Mouse (Mus musculus) forebrain, embryonic 12.5 days (tissue): ENCODE data around the gene Cys1. TPM values are rescaled to one million over a fixed set of nuclear protein-coding genes. Genes with fewer than 3 reads are reported as not detected.

Source experiments
- ATAC-seq: fragments of 200-750 bp; cut with Nextera tagmentation; 2 replicates; pipeline ENCODE4 v1.8.0; 2017; ENCODE audit warnings: moderate TSS enrichment; ENCODE audit not compliant: low FRiP score
- H3K27ac ChIP-seq: fragments of 300-500 bp; sonication (generic); 2 replicates; pipeline ENCODE4 v1.5.1; 2016; ENCODE audit warnings: mild to moderate bottlenecking
- H3K27me3 ChIP-seq: fragments of 300-500 bp; sonication (generic); 2 replicates; pipeline ENCODE4 v1.6.1; 2016; ENCODE audit warnings: mild to moderate bottlenecking
- H3K36me3 ChIP-seq: fragments of 300-500 bp; sonication (generic); replicated peaks from 2 replicates; pipeline ENCODE4 v1.6.1; 2016; ENCODE audit warnings: mild to moderate bottlenecking
- H3K4me1 ChIP-seq: fragments of 300-500 bp; sonication (generic); 2 replicates; pipeline ENCODE4 v1.6.1; 2016
- H3K4me2 ChIP-seq: fragments of 300-500 bp; sonication (generic); 2 replicates; pipeline ENCODE4 v1.6.1; 2016; ENCODE audit warnings: mild to moderate bottlenecking, moderate library complexity
- H3K4me3 ChIP-seq: fragments of 300-500 bp; sonication (generic); replicated peaks from 2 replicates; pipeline ENCODE4 v1.5.1; 2016; ENCODE audit warnings: mild to moderate bottlenecking
- H3K9ac ChIP-seq: fragments of 300-500 bp; sonication (generic); 2 replicates; pipeline ENCODE4 v1.6.1; 2016; ENCODE audit warnings: mild to moderate bottlenecking
- H3K9me3 ChIP-seq: fragments of 300-500 bp; sonication (generic); 2 replicates; pipeline ENCODE4 v1.6.1; 2016
- WGBS: fragments of 180-500 bp; shearing (Covaris S2); methylation state at CpG from one replicate; pipeline ENCODE4 v1.1.7; 2016; 5-methylcytosine and 5-hydroxymethylcytosine counted together
- polyA plus RNA-seq: library from polyadenylated mRNA; unstranded; fragments of >200 nt; fragmentation: Nextera tagmentation; extraction: Ambion mirVana; gene quantifications from 2 replicates; pipeline ENCODE4 v1.2.1, GENCODE M21; 2016

The Cys1 gene
- polyA plus RNA-seq, 1 experiment from 2014 or later: 1.0 TPM

DNA sequence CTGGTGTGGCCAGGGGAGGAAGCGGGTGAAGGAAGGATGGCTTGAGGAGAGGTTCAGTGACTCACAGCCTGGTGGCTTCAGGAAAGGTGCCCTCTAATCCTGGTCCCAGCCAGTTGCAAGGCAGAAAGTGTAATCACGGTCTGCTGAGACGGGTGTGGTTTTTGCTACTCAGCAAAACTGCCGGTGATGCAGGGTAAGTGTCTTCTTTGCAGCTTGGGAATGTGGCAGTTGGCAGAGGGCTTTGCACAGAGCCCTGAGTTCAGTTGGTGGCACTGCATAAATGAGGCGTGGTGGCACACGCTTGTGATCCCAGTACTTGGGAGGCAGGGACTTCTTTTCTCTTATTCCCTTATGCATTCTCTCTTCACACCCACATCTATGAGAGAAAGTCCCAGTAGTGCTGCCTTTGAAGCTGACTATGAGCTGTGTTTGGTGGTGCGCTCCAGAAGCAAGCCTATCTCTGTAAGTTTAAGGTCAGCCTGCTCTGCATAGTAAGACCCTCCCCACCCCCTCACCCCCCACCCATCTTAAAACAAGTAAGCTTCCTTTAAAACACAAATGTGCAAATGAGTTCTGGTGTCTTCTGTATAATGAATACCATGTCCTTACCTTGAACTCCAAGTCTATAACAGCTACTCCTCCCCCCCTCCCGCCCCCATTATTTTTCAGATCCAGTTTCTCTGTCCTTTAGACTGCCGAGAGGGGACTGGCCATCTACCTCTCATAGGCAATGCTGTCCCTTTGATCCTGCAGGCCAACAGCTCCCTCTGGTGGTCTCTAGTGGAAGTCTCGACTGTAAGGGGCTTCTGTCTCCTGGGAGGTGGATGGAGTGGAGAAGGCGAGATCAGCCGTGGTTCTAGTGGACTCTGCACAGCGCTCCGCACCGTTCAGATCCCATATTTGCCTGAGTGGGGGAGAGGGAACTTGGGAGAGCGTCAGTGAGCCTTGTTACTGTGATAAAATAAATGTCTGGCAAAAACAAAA is 15.2 kb upstream of the Cys1 start:
- H3K9ac ChIP-seq: no peak overlapping the region
- peak; percentile 83; the same call in 1 of the 2 replicates for ATAC-seq
- H3K27me3 ChIP-seq: peaks cover 4% of the 10 kb centered on the region; the same call in 1 of the 2 replicates
- WGBS: 44% methylated on average over 16 of the region's 16 CpGs
- H3K27ac ChIP-seq: no peak overlapping the region
- no peaks in the 10 kb centered on the region for H3K36me3 ChIP-seq
- peaks cover 3% of the 10 kb centered on the region; the same call in 1 of the 2 replicates for H3K4me1 ChIP-seq
- H3K9me3 ChIP-seq: no peaks in the 10 kb centered on the region
- no peak overlapping the region; the same call in 1 of the 2 replicates for H3K4me2 ChIP-seq
- no peak overlapping the region for H3K4me3 ChIP-seq

GRCm38 (mm10) chr12:24690351-24690750 is 8.7 kb upstream of the Cys1 start:
- Histone ChIP-seq H3K36me3 (no peaks in the 10 kb centered on the region), H3K4me1 (no peaks in the 10 kb centered on the region), H3K4me3 (no peak overlapping the region), H3K27ac (no peak overlapping the region), H3K9me3 (no peaks in the 10 kb centered on the region), H3K27me3 (no peaks in the 10 kb centered on the region), H3K9ac (no peak overlapping the region), H3K4me2 (no peak overlapping the region)
- ATAC-seq: no peak
- 83% methylated on average over 3 of the region's 3 CpGs for WGBS

DNA sequence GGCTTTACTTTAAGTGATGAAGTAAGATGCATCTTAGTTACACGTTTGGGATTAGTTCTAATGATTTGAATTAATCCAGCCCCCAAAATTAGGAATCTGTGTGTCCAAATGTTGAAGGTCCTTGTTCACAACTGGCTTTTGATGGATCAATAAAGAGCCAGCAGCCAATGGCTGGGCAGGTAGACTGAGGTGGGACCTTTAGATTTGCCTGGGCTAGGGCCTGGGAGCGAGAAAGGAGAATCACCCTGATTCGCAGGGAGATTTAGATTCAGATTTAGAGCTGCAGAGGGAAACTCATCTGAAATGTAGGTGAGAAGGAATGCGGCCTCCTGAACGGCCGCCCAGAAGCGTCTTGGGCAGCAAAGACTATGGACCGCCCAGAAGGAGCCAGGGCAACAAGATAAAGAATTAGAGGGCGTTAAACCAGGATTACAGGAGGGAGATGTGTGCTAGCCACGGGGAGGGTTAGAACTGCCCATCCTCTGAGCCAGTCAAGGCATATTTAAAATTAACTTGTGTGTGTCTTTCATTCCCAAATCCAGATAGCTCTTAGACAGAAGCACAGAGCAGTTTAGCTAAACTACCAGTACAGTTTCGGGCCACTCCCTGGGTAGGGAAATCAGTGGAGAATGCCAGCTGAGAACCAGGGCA is 5.2 kb upstream of the Cys1 start:
- Histone ChIP-seq H3K4me3 (no peak overlapping the region), H3K27ac (no peak overlapping the region), H3K9me3 (no peaks in the 10 kb centered on the region), H3K27me3 (peaks cover 23% of the 10 kb centered on the region), H3K4me1 (peaks cover 3% of the 10 kb centered on the region; the same call in 1 of the 2 replicates), H3K4me2 (no peak overlapping the region), H3K9ac (no peak overlapping the region), H3K36me3 (no peaks in the 10 kb centered on the region)
- WGBS: 79% methylated on average over 11 of the region's 11 CpGs
- ATAC-seq: no peak

GRCm38 (mm10) chr12:24686038-24686695 is 4.6 kb upstream of the Cys1 start:
- H3K4me2 ChIP-seq: no peak overlapping the region
- H3K4me3 ChIP-seq: no peak overlapping the region
- no peak overlapping the region for H3K27ac ChIP-seq
- no peaks in the 10 kb centered on the region for H3K9me3 ChIP-seq
- peaks cover 29% of the 10 kb centered on the region for H3K27me3 ChIP-seq
- ATAC-seq: no peak
- no peaks in the 10 kb centered on the region for H3K36me3 ChIP-seq
- WGBS: 80% methylated on average over 6 of the region's 6 CpGs
- H3K4me1 ChIP-seq: peaks cover 9% of the 10 kb centered on the region
- no peak overlapping the region for H3K9ac ChIP-seq

DNA sequence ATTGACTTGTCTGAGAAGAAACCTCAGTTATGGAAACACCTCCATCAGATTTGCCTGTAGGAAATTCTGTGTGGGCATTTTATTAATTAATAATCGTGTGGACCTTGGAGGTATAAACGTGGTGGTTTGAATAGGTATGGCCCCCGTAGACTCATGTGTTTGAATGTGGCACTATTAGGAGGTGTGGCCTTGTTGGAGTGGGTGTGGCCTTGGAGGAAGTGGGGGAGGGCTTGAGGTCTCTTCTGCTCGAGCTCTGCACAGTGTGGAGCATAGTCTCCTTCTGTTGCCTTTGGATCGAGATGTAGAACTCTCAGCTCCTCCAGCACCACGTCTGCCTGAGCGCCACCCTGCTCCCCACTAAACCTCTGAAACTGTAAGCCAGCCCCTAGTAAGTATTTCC is 1.8 kb upstream of the Cys1 start:
- H3K4me3 ChIP-seq: no peak overlapping the region
- H3K4me1 ChIP-seq: peaks cover 17% of the 10 kb centered on the region
- H3K36me3 ChIP-seq: no peaks in the 10 kb centered on the region
- no peak overlapping the region for H3K27ac ChIP-seq
- ATAC-seq: no peak
- H3K4me2 ChIP-seq: no peak overlapping the region
- peaks cover 52% of the 10 kb centered on the region for H3K27me3 ChIP-seq
- no peak overlapping the region for H3K9ac ChIP-seq
- WGBS: 76% methylated on average over 7 of the region's 7 CpGs
- H3K9me3 ChIP-seq: no peaks in the 10 kb centered on the region

DNA sequence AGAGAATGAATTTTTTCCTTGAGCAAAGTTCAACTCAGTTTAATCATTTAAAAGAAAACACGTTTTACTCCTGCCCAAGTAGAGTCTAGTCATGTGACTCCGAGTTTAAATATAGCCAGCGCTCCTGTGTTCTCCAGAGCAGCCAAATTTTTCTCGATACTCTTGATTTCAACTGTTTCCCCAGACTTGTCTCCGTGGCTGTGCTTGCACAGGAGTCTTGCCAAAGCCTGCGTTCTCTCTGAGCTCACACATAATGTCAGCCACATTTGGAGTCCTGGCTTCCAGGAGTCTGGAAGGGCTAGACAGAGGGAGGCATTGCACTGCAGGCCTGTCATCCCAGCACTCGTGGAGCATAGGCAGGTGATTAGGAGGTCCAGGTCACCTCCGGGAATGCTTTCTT is 950 bp upstream of the Cys1 start:
- ATAC-seq: no peak
- WGBS: 53% methylated on average over 8 of the region's 8 CpGs
- no peak overlapping the region for H3K4me3 ChIP-seq
- H3K9ac ChIP-seq: no peak overlapping the region
- peaks cover 17% of the 10 kb centered on the region for H3K4me1 ChIP-seq
- H3K9me3 ChIP-seq: no peaks in the 10 kb centered on the region
- no peak overlapping the region for H3K27ac ChIP-seq
- H3K4me2 ChIP-seq: no peak overlapping the region
- peaks cover 52% of the 10 kb centered on the region for H3K27me3 ChIP-seq
- no peaks in the 10 kb centered on the region for H3K36me3 ChIP-seq

GRCm38 (mm10) chr12:24680492-24681285 is 924 bp downstream of the Cys1 start:
- H3K4me1 ChIP-seq: peaks cover 17% of the 10 kb centered on the region
- H3K27ac ChIP-seq: 0 out of 2 replicates have a peak overlapping the region, but pooled peaks have one; percentile 13
- H3K9me3 ChIP-seq: no peaks in the 10 kb centered on the region
- H3K4me3 ChIP-seq: peak overlapping the region; percentile 60
- peak overlapping the region; percentile 92 for H3K4me2 ChIP-seq
- peak; percentile 83 for ATAC-seq
- peaks cover 52% of the 10 kb centered on the region for H3K27me3 ChIP-seq
- H3K9ac ChIP-seq: peak overlapping the region; percentile 69
- under 1% methylated on average over 55 of the region's 61 CpGs for WGBS
- no peaks in the 10 kb centered on the region for H3K36me3 ChIP-seq

GRCm38 (mm10) chr12:24680096-24680491 is 1.5 kb downstream of the Cys1 start:
- Histone ChIP-seq H3K4me3 (peak overlapping the region; percentile 60), H3K4me2 (peak overlapping the region; percentile 92), H3K9me3 (no peaks in the 10 kb centered on the region), H3K9ac (no peak overlapping the region), H3K27me3 (peaks cover 52% of the 10 kb centered on the region), H3K4me1 (peaks cover 17% of the 10 kb centered on the region), H3K36me3 (no peaks in the 10 kb centered on the region), H3K27ac (no peak overlapping the region)
- 22% methylated on average over 9 of the region's 9 CpGs for WGBS
- no peak for ATAC-seq

DNA sequence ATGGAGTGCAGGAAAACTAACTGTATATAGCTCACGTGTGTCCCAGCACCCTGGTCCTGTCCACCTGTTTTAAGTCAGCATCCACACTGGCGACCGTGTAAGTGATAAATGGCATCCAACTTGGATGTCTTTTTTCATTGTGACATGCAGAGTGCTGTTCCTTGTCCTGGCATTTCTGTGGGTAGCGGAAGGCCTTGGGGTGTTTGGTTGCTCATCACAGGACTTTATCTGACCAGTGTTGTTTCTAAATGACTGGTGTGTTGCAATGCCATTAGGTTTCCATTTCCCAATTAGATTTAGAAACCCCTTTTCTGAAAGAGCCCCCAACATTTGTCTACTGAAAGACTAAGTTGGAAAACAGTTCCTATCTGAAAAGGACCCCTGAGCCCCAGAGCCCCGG is 19.5 kb downstream of the Cys1 start:
- H3K36me3 ChIP-seq: peaks cover 49% of the 10 kb centered on the region
- no peak overlapping the region for H3K4me3 ChIP-seq
- H3K27me3 ChIP-seq: no peaks in the 10 kb centered on the region
- peaks cover 4% of the 10 kb centered on the region; the same call in 1 of the 2 replicates for H3K4me1 ChIP-seq
- no peak overlapping the region for H3K27ac ChIP-seq
- H3K9me3 ChIP-seq: no peaks in the 10 kb centered on the region
- no peak for ATAC-seq
- 93% methylated on average over 5 of the region's 5 CpGs for WGBS
- H3K9ac ChIP-seq: no peak overlapping the region
- no peak overlapping the region for H3K4me2 ChIP-seq

- peaks cover 52% of the 10 kb centered on the region for H3K36me3 ChIP-seq
- no peak overlapping the region for H3K9ac ChIP-seq
- ATAC-seq: no peak
- H3K4me2 ChIP-seq: no peak overlapping the region
- H3K9me3 ChIP-seq: no peaks in the 10 kb centered on the region
- no peaks in the 10 kb centered on the region for H3K27me3 ChIP-seq
- H3K4me3 ChIP-seq: no peak overlapping the region
- peaks cover 13% of the 10 kb centered on the region for H3K4me1 ChIP-seq
- WGBS: 87% methylated on average over 4 of the region's 4 CpGs
- H3K27ac ChIP-seq: no peak overlapping the region
These were observed 20.5 kb downstream of the Cys1 start for GRCm38 (mm10) chr12:24661100-24661499.

GRCm38 (mm10) chr12:24659923-24660322 is 21.7 kb downstream of the Cys1 start:
- Histone ChIP-seq H3K27me3 (no peaks in the 10 kb centered on the region), H3K9ac (no peak overlapping the region), H3K4me2 (no peak overlapping the region), H3K9me3 (no peaks in the 10 kb centered on the region), H3K36me3 (peaks cover 64% of the 10 kb centered on the region), H3K27ac (no peak overlapping the region), H3K4me3 (no peak overlapping the region), H3K4me1 (peaks cover 17% of the 10 kb centered on the region)
- WGBS: 94% methylated on average over 9 of the region's 9 CpGs
- ATAC-seq: no peak
